Mouse (Mus musculus) cortical plate, adult 2 months (tissue): ENCODE measurements around the gene Vwf. TPM values are rescaled to one million over a fixed set of nuclear protein-coding genes. Genes with fewer than 3 reads are reported as not detected.

Experiments
- H3K27ac ChIP-seq: fragments of 200-500 bp; 2 replicates; pipeline ENCODE4 v1.5.1; 2012; ENCODE audit warnings: low read length, control low read depth, inconsistent platforms; ENCODE audit not compliant: insufficient read depth
- H3K4me1 ChIP-seq: fragments of 200-500 bp; 2 replicates; pipeline ENCODE4 v1.6.1; 2011; ENCODE audit warnings: low read length; ENCODE audit not compliant: control insufficient read depth, insufficient read depth
- H3K4me3 ChIP-seq: fragments of 200-500 bp; 2 replicates; pipeline ENCODE4 v1.5.1; 2011; ENCODE audit warnings: mild to moderate bottlenecking, low read length, control low read depth; ENCODE audit not compliant: insufficient read depth
- CTCF ChIP-seq: fragments of 200-500 bp; IDR thresholded peaks from 2 replicates; pipeline ENCODE4 v1.5.1; 2011; ENCODE audit warnings: mild to moderate bottlenecking, control low read depth, low read length; ENCODE audit not compliant: insufficient read depth; ENCODE audit errors: extremely low read depth
- POLR2A ChIP-seq: fragments of 200-500 bp; IDR thresholded peaks from 2 replicates; pipeline ENCODE4 v1.6.1; 2011; ENCODE audit warnings: mild to moderate bottlenecking, low read length, control low read depth; ENCODE audit not compliant: insufficient read depth; ENCODE audit errors: extremely low read depth
- polyA plus RNA-seq: library from polyadenylated mRNA; depleted of rRNA; stranded (reverse); fragments of >200 nt; gene quantifications from 2 replicates; pipeline ENCODE4 v1.2.3, GENCODE M21; 2012

Gene Vwf
- polyA plus RNA-seq, 1 experiment = 22.9 TPM

DNA sequence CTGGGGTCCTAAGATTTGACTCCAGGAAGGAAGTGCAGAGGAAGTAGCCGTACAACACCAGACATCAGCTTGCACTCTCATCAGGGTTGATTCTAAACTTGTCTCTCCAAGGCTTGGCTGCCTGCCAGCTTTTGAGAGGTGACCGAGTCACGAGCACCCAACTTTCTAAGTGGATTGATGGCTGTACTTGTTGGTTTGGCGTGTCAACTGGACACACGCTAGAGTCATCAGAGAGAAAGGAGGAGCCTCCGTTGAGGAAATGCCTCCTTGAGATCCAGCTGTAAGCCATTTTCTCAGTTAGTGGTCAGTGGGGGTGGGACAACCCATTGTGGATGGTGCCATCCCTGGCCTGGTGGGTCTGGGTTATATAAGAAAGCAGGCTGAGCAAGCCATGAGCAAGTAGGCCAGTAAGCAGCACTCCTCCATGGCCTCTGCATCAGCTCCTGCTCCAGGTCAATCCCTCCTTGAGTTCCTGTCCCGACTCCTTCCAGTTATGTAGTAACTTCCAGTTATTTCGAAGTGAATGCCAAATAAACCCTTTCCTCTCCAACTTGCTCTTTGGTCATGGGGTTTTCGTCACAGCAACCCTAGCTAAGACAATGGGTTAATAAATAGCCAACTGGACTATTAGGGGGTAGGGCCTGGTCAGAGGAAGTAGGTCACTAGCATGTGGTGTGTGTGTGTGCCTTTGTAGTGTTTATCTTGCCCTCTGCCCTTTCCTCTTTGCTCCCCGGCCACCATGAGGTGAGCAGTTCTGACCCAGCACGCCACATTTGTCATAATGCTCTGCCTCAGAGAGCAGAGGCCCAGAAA, 30.9 kb upstream of the Vwf start:
- Histone ChIP-seq H3K4me1 (no peaks in the 10 kb centered on the region), H3K27ac (no peak overlapping the region), H3K4me3 (no peak overlapping the region)
- no peak for TF ChIP-seq POLR2A
- no peak for TF ChIP-seq CTCF

DNA sequence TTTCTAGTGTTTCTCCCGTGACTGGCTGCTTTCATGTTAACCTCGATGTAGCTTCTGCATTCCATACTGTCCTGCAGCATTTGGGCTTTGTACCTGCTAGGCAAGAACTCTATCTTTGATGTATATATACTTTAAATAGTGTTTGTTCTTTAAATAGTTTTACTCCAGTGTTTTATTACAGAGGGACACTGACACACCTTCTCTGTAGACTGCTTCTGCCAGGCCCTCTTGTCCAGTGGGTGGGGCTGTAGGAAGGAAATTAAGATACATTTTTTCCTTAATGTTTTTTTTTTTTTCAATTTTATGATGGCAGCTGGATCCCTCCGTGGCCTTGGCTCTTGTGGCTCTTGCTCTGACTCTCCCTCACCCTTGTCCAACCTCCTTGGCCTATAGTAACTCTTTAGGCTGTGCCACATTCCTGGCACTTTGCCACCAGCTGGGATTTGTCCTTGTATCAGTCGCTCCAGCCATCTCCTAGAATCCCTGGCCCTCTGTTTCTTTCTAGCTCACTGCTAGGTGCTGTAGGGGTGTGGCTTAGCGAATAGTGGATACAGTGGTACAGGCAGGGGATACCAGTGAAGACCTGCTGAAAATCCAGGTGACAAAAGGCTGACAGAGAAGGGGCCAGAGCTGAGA, 24.9 kb upstream of the Vwf start:
- H3K4me3 ChIP-seq = no peak overlapping the region
- TF ChIP-seq CTCF (no peak), POLR2A (no peak)
- no peak overlapping the region for H3K27ac ChIP-seq
- no peaks in the 10 kb centered on the region for H3K4me1 ChIP-seq

DNA sequence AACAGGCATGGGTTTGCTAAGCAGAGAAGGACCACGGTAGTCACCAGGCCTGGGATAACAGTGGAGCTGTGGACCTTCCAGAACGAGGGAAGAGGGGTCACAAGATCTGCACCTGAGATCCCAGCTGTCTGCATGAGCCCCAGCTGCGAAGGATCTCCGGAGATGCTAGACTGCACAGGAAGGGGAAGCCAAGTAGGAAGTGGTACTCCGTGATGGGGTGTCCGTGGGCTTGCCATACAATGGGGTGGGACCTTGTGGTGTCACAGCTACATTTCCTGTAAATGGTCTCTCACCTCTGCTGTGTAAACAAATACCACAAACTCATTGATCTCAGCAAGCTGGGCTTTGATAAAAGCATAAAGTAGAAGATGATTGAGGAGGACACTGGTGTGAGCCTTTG, 22.5 kb upstream of the Vwf start:
- H3K27ac ChIP-seq = no peak overlapping the region
- no peak for TF ChIP-seq POLR2A
- TF ChIP-seq CTCF = no peak
- no peak overlapping the region for H3K4me3 ChIP-seq
- H3K4me1 ChIP-seq = no peaks in the 10 kb centered on the region

DNA sequence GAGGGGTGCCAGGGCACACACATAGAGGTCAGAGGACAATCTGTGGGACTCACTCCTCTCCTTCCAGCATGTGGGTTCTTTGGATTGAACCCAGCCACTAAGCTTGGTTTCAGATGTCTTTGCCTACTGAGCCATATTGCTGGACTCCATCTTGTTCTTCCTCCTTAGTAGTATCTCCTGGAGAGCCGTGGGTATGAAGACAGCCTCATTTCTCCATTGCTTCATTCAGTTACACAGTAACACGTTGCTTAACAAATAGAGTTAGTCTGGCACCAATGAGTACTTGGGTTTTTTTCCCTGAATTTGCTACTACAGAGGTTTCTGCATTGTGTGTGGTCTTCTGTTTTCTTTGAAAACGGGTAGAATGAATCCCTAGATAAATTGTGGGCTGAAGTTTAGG, 20.5 kb upstream of the Vwf start:
- Histone ChIP-seq H3K4me3 (no peak overlapping the region), H3K27ac (no peak overlapping the region)
- TF ChIP-seq POLR2A = no peak
- TF ChIP-seq CTCF = no peak

DNA sequence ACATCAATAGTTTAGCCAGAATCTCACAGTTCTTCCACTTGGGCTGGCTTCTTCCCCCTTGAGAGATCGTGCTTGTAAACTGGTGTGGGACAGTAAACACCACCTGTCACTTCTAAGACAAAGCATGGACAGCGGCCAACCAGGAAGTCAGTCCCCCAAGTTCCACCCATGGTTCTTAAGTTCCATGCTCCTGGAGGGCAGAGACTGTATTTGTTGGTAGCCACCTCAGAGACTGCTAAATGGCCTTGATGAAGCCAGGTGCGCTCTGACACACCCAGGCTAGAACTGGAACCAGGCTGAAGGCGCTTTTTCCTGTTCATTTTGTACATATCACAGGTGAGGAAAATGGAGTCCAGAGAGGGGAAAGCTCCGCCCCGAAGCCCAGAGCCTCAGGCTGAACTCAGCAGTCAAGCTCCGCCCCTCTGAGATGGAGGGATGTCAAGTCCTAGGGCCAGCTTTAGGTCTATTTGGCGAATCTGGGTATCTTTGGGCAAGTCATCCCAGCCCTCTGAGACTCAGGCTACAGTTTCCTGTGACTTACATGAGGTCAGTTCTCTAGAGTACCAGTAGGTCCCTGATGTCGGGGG, 17.9 kb upstream of the Vwf start:
- Histone ChIP-seq H3K4me3 (no peak overlapping the region), H3K4me1 (no peaks in the 10 kb centered on the region), H3K27ac (no peak overlapping the region)
- no peak for TF ChIP-seq POLR2A
- no peak for TF ChIP-seq CTCF

More for the DNA sequence above, 20.5 kb upstream of the Vwf start:
- no peaks in the 10 kb centered on the region for H3K4me1 ChIP-seq

DNA sequence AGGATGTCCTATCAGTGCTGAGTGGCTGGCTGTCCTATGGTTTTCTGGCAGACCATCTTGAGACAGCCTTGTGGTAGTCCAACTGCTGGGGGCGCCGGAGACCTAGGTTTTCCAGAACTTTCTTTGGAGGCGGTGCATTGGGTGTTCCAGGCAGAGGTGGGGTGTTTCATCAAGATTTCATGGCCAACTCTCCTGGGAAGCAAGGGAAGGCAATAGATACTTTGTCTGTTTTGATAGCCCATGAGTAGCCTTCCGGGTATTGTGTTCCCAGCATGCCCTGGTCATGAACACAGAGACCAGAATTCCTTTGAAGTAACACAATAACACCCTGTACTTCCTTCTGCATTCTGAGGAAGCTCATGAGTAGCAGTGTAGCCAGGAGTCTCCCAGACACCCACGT, 17.1 kb upstream of the Vwf start:
- H3K27ac ChIP-seq = no peak overlapping the region
- TF ChIP-seq POLR2A = no peak
- TF ChIP-seq CTCF = no peak
- H3K4me1 ChIP-seq = no peaks in the 10 kb centered on the region
- no peak overlapping the region for H3K4me3 ChIP-seq

DNA sequence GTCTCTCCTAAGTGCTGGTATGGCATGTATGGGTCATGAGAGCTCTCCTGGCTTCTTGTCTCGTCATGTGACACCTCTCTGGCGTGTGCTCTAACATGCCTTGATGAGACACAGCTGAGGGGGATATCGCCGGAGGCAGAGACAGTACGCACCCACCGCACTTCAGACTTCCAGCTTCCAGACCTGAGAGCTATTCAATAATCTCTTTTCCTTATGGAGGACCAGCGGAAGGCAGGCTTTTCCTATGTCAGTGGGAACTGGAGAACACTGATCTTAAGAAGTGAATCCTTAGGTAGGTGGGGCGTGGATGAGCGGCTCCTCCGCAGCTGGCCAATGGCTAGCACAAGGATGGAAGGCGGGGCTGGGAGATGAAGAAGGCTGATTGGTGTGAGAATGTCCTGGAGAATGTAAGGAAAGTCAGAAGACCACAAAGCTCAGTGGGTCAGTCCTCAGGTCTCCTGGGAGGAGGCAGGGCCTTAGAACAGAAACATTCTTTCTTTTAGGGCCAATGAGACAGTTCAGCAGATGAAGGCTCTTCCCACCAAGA, 13.4 kb upstream of the Vwf start:
- no peak overlapping the region for H3K27ac ChIP-seq
- TF ChIP-seq POLR2A = no peak
- TF ChIP-seq CTCF = no peak
- H3K4me3 ChIP-seq = no peak overlapping the region
- H3K4me1 ChIP-seq = no peaks in the 10 kb centered on the region

DNA sequence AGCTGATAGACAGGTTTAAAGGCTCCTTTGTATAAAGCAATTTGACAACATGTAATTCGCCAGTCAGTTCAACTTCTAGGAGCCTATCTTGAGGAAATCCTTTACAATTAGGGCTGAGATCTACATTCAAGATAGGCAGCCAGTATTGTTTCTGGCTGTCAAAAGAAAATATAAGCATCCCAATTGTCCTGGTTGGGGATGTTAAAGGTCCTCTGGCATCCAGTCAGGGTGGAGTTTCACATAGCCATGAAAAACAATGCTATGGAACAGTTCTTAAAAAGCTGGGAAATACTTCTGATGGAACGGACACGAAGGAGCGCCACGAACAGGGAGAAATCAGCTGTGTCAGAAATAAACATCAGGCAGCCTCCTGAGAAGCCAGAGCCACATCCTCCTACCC, 11.6 kb upstream of the Vwf start:
- no peak for TF ChIP-seq POLR2A
- no peak for TF ChIP-seq CTCF

DNA sequence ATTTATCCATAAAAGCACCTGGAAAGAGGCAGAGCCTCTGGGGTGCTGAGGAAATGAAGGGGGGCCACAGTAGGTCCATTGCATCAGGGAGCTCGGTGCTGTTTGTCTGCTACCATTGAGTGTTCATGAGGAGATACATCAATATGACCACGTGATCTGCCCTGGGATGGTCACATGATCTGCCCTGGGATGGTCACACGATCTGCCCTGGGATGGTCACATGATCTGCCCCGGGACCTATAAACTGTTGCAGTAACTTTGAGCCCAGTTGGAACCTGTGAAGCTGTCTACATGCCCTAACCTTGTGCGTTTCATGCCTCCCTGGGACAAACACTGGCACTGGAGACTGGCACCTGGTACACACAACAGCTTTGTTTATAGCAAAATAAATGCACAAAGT, 8.1 kb upstream of the Vwf start:
- Histone ChIP-seq H3K27ac (no peak overlapping the region), H3K4me3 (no peak overlapping the region), H3K4me1 (no peaks in the 10 kb centered on the region)
- TF ChIP-seq CTCF (no peak), POLR2A (no peak)

More for the DNA sequence above, 11.6 kb upstream of the Vwf start:
- Histone ChIP-seq H3K27ac (no peak overlapping the region), H3K4me1 (no peaks in the 10 kb centered on the region), H3K4me3 (no peak overlapping the region)
